Mouse (Mus musculus) urinary bladder, adult 18-20 months (tissue): Measurements from ENCODE around the gene Tmem40.

Source experiments
- DNase-seq, 2 experiments: peaks; one replicate each; pipeline ENCODE4 v3.0.0; 2022; ENCODE audit warnings: low spot score in 2 of 2, mixed read lengths in 2 of 2

Gene Tmem40

DNA sequence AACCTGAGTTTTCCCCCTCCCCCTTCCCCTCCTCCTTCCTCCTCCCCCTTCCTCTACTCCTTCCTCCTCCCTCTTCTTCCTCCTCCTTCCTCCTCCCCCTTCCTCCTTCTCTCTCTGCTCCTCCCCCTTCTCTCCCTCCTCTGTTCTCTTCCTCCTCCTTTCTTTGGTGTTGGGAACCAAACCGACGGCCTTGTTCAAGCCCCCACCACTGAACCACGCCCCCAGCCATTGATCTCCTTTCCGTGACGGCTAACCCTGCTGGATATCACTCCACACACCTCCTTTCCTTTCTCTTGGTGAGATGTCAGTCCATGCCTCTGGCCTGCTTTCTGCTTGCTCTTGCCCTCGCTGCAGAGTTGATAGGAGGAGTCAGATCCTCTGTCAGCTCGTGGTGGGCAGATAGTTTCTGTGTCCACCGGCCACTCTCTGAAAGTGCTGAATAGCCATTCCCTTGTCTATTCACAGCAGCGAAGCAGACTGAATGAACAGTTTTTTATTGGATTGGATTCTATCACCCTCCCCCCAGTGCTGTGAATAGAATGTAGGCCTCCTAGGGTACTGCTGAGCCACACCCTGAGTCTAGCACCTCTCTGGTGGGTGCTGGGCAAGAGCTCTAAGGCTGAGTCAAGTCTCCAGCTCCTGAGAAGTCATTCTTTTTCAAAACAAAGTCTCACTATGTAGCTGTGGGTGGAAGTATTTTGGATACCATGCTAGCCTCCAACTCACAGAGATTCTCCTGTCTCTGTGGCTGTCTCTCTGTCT, at the start of gene Tmem40:
Gene Tmem40 (minus strand): TSS at position 416 of the 762 bp plus-strand sequence.
- no peak for DNase-seq

GRCm38 (mm10) chr6:115811606-115812005, 49.4 kb upstream of the Tmem40 start:
- no peak for DNase-seq

- DNase-seq: peak; percentile 76 to 82
These were observed 46.5 kb upstream of the Tmem40 start, which contains the start of gene Rpl32 for GRCm38 (mm10) chr6:115808488-115809231. Gene Rpl32 (minus strand): TSS chr6:115808747.

DNA sequence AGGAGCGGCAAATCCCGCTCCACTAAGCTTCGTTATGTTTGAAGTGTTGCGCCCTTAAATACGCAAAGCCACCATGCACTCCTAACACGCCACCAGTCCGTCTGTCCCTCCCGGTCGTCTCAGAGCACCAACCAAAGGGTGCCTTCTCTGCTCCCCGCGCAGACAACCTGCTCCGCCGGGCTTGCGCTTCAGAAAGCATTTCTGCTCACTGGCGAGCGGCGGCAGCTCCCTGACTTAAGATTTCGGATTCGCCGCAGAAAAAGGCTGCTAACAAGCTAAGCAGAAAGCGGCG, 45.9 kb upstream of the Tmem40 start:
- DNase-seq: no peak

- no peak for DNase-seq
These were observed 45.4 kb upstream of the Tmem40 start for GRCm38 (mm10) chr6:115807464-115808195.

DNA sequence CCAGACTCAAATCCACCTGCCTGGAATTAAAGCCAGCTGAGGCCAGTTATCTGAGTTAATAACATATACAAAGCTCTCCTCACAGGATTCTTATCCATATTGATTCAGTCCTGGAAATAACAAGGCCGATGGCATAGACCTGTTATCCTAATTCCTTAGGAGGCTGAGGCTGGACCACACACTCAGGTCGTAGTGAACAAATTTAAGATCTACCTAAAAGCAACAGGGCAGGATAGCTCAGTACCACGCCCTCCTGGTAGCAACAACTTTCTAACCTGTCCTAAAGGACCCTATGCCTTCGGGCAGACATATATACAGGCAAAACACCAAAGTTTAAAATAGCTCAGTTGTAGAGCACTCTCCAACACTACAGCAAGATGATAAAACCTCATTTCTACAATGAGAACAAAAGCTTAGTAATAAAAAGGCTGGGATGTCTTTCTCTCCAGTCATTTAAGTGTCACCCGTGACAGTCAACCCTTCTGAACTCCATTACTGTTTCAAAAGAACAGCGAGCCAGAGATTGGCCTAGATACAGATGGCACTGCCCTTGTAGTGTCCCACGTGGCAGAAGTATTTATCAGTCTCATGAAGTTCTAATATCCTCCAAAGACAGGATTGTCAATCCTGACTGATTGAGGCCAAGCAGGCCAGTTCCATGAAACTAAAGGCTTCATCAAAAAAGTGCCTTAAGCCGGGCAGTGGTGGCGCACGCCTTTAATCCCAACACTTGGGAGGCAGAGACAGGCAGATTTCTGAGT, 42.4 kb upstream of the Tmem40 start:
- no peak for DNase-seq

DNA sequence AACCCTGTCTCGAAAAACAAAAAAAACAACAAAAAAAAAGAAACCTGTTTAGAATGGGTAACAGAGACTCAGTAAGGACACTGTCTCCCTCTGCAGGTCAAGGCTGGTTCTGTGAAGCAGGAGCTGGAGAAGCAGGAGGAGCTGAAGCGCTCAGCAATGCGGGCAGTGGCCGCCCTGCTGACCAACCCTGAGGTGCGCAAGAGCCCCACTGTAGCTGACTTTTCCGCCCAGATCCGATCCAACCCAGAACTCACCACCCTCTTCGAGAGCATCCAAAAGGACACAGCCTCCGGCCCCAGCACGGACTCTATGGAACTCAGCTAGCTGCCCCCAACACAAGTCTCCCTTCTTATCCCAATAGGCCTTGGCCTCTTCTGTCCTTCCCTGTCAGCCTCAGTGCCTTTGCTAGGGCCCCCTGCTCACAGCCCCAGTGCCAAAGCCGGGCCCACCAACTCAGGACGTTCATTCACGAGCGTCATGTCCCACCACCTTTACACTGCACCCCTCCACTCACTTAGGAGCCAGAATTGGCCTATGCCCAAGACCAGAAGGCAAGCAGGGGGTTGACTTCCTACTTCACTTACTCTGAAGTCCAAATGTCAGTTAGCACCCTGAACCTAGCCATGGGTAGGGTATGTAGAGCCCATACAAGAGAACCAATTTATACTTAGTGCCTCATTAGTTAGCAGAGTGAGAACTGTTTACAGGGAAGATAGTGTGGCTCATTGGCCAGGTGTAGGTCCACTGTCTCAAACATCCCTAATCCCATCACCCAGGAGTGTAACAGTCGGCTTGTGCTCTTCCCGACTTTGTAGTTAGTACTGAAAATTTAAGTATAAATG, 41.6 kb upstream of the Tmem40 start:
- DNase-seq: peak; percentile 35 to 60

- DNase-seq: no peak
These were observed 39.6 kb upstream of the Tmem40 start for GRCm38 (mm10) chr6:115801811-115802210.

DNA sequence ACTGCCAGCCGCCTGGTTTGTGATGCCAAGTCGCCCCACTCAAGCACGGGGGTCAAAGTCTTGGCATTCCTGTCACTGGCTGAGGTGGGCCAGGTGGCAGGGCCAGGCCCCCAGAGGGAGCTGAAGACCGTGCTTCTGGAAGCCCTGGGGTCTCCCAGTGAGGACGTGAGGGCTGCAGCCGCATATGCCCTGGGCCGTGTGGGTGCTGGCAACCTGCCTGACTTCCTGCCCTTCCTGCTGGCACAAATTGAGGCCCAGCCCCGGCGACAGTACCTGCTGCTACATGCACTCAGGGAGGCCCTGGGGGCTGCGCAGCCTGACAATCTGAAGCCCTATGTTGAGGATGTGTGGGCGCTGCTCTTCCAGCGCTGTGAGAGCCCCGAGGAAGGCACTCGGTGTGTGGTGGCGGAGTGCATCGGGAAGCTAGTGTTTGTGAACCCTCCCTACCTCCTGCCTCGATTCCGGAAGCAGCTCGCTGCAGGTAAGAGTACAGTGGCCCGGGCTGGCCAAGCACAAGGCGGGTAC, 30.5 kb upstream of the Tmem40 start:
- no peak for DNase-seq

GRCm38 (mm10) chr6:115791842-115792686, 29.9 kb upstream of the Tmem40 start:
- peak in 1 of 2 experiments; percentile 25 for DNase-seq

DNA sequence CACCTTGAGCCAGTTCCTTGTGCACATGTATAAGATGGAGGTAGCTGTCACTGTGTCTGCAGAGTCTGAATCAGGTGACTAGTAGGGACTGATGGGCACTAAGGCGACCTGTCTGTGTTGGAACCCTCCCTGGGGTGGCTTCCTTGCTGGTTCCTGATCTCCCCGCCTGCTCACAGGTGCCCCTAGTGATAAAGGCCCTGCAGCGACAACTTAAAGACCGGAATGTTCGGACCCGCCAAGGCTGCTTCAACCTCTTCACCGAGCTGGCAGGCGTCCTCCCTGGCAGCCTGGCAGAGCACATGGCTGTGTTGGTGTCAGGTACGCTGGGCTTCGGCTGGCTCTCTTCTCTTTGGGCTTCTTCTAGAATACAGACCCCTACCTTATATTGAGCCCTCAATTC, 28.8 kb upstream of the Tmem40 start:
- no peak for DNase-seq

- DNase-seq: no peak
These were observed 20.6 kb upstream of the Tmem40 start for GRCm38 (mm10) chr6:115782781-115783180.

GRCm38 (mm10) chr6:115776363-115776762, 14.2 kb upstream of the Tmem40 start:
- DNase-seq: no peak

DNA sequence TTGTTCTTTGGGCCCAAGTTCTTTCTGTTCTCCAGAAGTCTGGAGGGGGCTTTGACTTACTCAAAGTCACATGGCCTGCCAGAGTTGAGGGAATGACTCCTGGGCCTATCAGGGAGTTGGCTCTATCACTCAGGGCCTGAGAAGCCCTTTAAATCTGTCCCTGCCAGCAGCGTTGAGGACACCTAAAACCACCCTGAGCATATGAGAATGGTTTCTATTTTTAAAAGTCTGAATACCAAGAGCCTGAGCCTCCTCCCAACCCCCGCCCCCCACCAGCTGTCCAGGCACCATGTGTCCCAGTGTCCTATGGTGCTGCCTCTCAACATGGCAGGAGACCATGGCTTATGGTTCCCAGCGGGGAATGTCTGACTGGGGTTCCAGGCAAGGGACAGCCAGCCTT, 13.6 kb upstream of the Tmem40 start:
- no peak for DNase-seq

GRCm38 (mm10) chr6:115774501-115774921, 12.3 kb upstream of the Tmem40 start, which contains the start of gene Cand2:
Gene Cand2 (plus strand): TSS chr6:115774538.
- no peak for DNase-seq

- peak in 1 of 2 experiments; percentile 33 for DNase-seq
These were observed 11.8 kb upstream of the Tmem40 start for GRCm38 (mm10) chr6:115773966-115774413.

- no peak for DNase-seq
These were observed 10.4 kb upstream of the Tmem40 start for GRCm38 (mm10) chr6:115772604-115773003.

DNA sequence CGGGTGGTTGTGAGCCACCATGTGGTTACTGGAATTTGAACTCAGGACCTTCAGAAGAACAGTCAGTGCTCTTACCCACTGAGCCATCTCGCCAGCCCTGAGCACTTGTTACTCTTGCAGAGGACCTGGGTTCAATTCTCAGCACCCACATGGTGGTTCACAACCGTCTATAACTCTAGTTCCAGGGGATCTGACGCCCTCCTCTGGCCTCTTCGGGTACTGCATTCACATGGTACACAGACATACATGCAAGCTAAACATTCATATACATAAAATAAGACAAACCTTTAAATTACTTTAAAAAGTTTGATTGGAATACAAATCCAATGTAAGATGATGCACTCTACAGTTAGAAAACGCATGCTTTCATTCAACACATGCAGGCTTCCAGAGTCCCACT, 10.0 kb upstream of the Tmem40 start:
- no peak for DNase-seq

GRCm38 (mm10) chr6:115770852-115771251, 8.6 kb upstream of the Tmem40 start:
- no peak for DNase-seq
